Mouse (Mus musculus) G1E (cell line): ENCODE results near the gene Bcl2l11. TPM values are rescaled to one million over a fixed set of nuclear protein-coding genes. Genes with fewer than 3 reads are reported as not detected.

Experiments
- ATAC-seq: 2 replicates; pipeline ENCODE4 v1.8.0; 2016; ENCODE audit warnings: mild to moderate bottlenecking; ENCODE audit not compliant: insufficient number of reproducible peaks, poor library complexity, low FRiP score, severe bottlenecking; ENCODE audit errors: extremely low read depth
- DNase-seq: peaks from one replicate; pipeline ENCODE4 v3.0.0; 2012; ENCODE audit warnings: low spot score
- H3K27me3 ChIP-seq: 2 replicates; pipeline ENCODE4 v1.6.1; 2012; ENCODE audit warnings: mild to moderate bottlenecking, low read length, inconsistent platforms; ENCODE audit not compliant: insufficient read depth
- H3K36me3 ChIP-seq: replicated peaks from 2 replicates; pipeline ENCODE3; 2012; ENCODE audit warnings: mild to moderate bottlenecking, inconsistent platforms
- H3K4me1 ChIP-seq: 2 replicates; pipeline ENCODE4 v1.6.1; 2012; ENCODE audit warnings: low read depth, low read length, inconsistent platforms, mixed read lengths; ENCODE audit not compliant: insufficient read depth
- H3K4me3 ChIP-seq: 2 replicates; pipeline ENCODE4 v1.5.1; 2012; ENCODE audit warnings: low read depth, mild to moderate bottlenecking, inconsistent platforms, low read length, moderate library complexity, mixed read lengths
- H3K9me3 ChIP-seq: replicated peaks from 2 replicates; pipeline ENCODE4 v1.6.1; 2012; ENCODE audit warnings: inconsistent platforms
- CTCF ChIP-seq: IDR thresholded peaks from 2 replicates; pipeline ENCODE4 v1.5.1; 2012; ENCODE audit warnings: low read depth, low read length, inconsistent platforms, mixed read lengths
- GATA1 ChIP-seq: IDR thresholded peaks from 2 replicates; pipeline ENCODE4 v1.6.1; 2012; ENCODE audit warnings: borderline replicate concordance, low read length, inconsistent platforms, mixed read lengths
- GATA2 ChIP-seq: IDR thresholded peaks from 2 replicates; pipeline ENCODE4 v1.6.1; 2012; ENCODE audit warnings: low read depth, low read length, inconsistent platforms, borderline replicate concordance
- POLR2AphosphoS5 ChIP-seq: IDR thresholded peaks from 2 replicates; pipeline ENCODE4 v1.6.1; 2012; ENCODE audit warnings: low read depth, low read length, inconsistent platforms; ENCODE audit not compliant: insufficient replicate concordance
- TAL1 ChIP-seq: conservative IDR thresholded peaks from 2 replicates; pipeline ENCODE4 v1.6.1; 2012; ENCODE audit warnings: low read depth, low read length, inconsistent platforms, mixed read lengths
- polyA plus RNA-seq: library from polyadenylated mRNA; stranded (reverse); fragments of >175 nt; gene quantifications from 2 replicates; pipeline ENCODE4 v1.2.3, GENCODE M21; 2012
- total RNA-seq, 2 experiments: library from RNA; stranded (forward) in 1 of 2; stranded (reverse) in 1 of 2; fragments of 200-1000 nt in 1 of 2; fragments of >200 nt in 1 of 2; fragmentation: Nextera tagmentation in 1 of 2; gene quantifications; 2 replicates each; pipeline ENCODE4 v1.2.3; 2014 to 2017

Gene Bcl2l11
- total and polyA plus RNA-seq, 3 experiments = 18.4 to 39.7 (median 34.5) TPM

DNA sequence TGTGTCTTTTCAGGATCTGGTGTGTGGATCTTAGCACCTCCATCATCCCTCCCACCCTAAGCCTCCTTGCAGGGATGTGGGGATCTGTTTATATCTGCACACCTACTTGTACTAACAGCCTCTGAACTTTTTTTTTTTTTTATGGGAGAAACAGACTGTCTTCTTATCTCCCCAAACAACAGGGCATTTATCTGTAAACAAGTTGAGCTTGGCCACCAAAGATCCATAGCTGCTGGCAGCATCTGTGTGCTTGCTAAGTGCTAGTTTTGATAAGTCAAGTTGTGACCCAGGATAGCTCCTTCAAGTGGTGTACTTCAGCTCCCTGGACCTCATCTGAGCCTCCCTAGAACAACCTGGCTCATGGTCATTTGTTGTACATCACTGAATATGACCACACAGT is 18.2 kb downstream of the Bcl2l11 start:
- ATAC-seq (peak; percentile 82), DNase-seq (peak; percentile 45)
- Histone ChIP-seq H3K27me3 (no peaks in the 10 kb centered on the region), H3K4me1 (peaks cover 57% of the 10 kb centered on the region), H3K36me3 (peaks cover 74% of the 10 kb centered on the region), H3K4me3 (peak overlapping the region; percentile 63; the same call in 1 of the 2 replicates), H3K9me3 (no peaks in the 10 kb centered on the region)
- TF ChIP-seq GATA2 (no peak), TAL1 (peak; percentile 81), GATA1 (no peak)

DNA sequence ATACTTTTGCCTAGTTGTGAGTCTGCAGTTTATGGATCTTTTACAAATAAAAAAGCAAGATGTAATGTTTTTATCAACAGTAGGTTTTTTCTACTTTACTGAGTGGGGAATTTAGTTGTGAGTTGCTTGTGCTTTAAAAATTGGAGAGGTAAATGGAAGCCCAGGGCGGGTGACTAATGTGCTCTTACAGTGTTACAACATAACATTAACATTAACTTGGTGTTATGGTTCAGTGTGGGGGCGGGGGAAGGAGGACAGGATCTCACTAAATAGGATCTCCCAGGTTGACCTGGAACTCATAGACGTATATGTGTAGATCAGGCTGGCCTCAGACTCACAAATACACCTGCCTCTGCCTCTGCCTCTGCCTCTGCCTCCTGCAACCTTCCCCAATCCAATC is 19.6 kb downstream of the Bcl2l11 start:
- Histone ChIP-seq H3K9me3 (no peaks in the 10 kb centered on the region), H3K4me1 (peaks cover 48% of the 10 kb centered on the region), H3K27me3 (no peaks in the 10 kb centered on the region), H3K36me3 (peaks cover 73% of the 10 kb centered on the region), H3K4me3 (no peak overlapping the region)
- ATAC-seq = no peak
- no peak for DNase-seq
- no peak for TF ChIP-seq POLR2AphosphoS5
- TF ChIP-seq TAL1 = no peak
- TF ChIP-seq CTCF = no peak
- TF ChIP-seq GATA2 = no peak
- TF ChIP-seq GATA1 = no peak

- peaks cover 36% of the 10 kb centered on the region for H3K4me1 ChIP-seq
- TF ChIP-seq CTCF (no peak), TAL1 (no peak), GATA1 (no peak), GATA2 (no peak), POLR2AphosphoS5 (no peak)
- ATAC-seq (no peak), DNase-seq (no peak)
- peaks cover 85% of the 10 kb centered on the region for H3K36me3 ChIP-seq
- H3K27me3 ChIP-seq = no peaks in the 10 kb centered on the region
- H3K9me3 ChIP-seq = no peaks in the 10 kb centered on the region
- H3K4me3 ChIP-seq = no peak overlapping the region
Observed at GRCm38 (mm10) chr2:128149596-128149995, 23.8 kb downstream of the Bcl2l11 start.

DNA sequence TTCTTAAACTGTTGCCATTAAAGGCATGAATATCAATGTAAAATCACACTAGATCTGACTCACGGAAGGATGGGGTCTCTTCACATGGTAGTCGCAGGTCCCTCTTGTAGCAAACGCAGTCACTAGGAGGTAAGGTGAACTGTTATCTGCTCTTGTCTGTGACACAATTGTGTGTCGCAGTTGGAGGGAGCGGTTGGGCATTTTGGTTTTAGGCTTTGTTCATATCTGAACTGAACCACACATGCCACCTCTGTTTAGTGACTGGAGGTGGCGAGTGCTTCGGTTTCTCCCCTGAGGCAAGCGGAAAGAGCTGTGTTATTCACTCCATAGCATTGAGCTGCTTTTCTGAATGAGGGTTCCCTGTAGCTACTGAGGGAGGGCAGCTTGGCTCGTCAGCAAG is 26.4 kb downstream of the Bcl2l11 start:
- ATAC-seq (no peak), DNase-seq (no peak)
- no peaks in the 10 kb centered on the region; the same call in 1 of the 2 replicates for H3K27me3 ChIP-seq
- no peaks in the 10 kb centered on the region for H3K9me3 ChIP-seq
- H3K36me3 ChIP-seq = peaks cover 93% of the 10 kb centered on the region
- H3K4me1 ChIP-seq = peaks cover 36% of the 10 kb centered on the region
- H3K4me3 ChIP-seq = no peak overlapping the region; the same call in 1 of the 2 replicates
- no peak for TF ChIP-seq POLR2AphosphoS5

DNA sequence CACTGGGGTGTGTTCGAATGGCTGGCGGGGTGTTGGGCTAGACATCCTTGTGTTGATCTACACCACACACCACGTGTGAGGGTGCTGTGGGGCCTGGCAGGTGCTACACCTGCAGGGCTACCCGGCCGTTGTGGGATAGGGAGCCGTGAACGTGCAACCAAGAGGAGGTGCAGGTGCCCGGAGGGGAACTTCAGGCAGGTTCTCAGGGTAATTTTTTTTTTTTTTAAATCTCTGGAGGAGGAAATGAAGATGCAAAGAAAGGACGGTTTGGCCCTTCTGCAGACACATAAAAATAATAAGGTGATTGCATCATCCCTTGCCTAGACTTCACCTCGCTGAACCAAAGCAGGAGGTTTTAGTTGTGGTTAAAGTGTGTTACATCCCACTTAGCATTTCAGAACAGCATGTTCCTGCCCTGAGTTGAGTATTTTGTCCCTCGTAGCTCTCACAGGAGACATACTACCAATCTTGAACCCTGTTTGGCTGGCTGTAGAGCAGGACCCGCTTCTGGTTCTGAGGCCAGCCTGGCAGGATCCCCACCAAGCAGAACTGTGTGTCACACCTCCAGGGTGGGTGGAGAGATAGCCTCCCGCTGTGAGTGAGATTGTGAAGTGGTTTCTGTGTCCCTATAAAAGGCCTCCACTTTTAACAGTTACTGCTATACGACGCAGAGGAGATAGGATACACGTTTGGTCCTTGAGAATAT is 27.2 kb downstream of the Bcl2l11 start:
- no peak for TF ChIP-seq GATA1
- TF ChIP-seq GATA2 = no peak
- TF ChIP-seq POLR2AphosphoS5 = no peak
- no peak for TF ChIP-seq TAL1
- TF ChIP-seq CTCF = no peak
- ATAC-seq = no peak
- Histone ChIP-seq H3K9me3 (no peaks in the 10 kb centered on the region), H3K27me3 (no peaks in the 10 kb centered on the region; the same call in 1 of the 2 replicates), H3K4me1 (peaks cover 36% of the 10 kb centered on the region), H3K36me3 (peaks cover 93% of the 10 kb centered on the region), H3K4me3 (no peak overlapping the region; the same call in 1 of the 2 replicates)
- DNase-seq = no peak

DNA sequence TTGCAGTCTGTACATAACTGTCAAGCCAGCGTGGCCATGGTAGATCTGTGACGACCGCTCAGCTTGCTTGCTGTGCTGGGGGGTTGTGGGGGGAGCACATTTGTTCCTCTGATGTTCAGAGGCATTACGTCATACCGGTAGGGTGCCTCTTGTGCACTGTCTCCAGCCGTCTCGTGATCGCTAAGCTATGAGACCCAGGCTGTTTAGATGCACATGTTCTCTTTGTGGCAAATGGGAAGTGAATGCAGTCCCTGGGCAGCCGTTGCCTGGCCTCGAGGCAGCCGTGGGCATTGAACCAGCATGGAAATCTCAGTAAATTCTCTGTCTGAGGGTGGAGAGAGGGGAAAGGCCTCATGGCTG is 27.7 kb downstream of the Bcl2l11 start:
- TF ChIP-seq TAL1 (no peak), CTCF (no peak), POLR2AphosphoS5 (no peak), GATA1 (no peak), GATA2 (no peak)
- Histone ChIP-seq H3K36me3 (peaks cover 92% of the 10 kb centered on the region), H3K4me1 (peaks cover 36% of the 10 kb centered on the region), H3K4me3 (no peak overlapping the region), H3K27me3 (no peaks in the 10 kb centered on the region; the same call in 1 of the 2 replicates), H3K9me3 (no peaks in the 10 kb centered on the region)
- no peak for ATAC-seq
- DNase-seq = no peak

GRCm38 (mm10) chr2:128155412-128156066 is 29.7 kb downstream of the Bcl2l11 start:
- peaks cover 36% of the 10 kb centered on the region for H3K4me1 ChIP-seq
- peaks cover 91% of the 10 kb centered on the region for H3K36me3 ChIP-seq
- no peaks in the 10 kb centered on the region; the same call in 1 of the 2 replicates for H3K27me3 ChIP-seq
- DNase-seq (no peak), ATAC-seq (no peak)
- no peak for TF ChIP-seq CTCF
- no peak for TF ChIP-seq POLR2AphosphoS5
- TF ChIP-seq GATA2 = no peak
- TF ChIP-seq GATA1 = no peak
- TF ChIP-seq TAL1 = no peak
- no peaks in the 10 kb centered on the region for H3K9me3 ChIP-seq
- no peak overlapping the region for H3K4me3 ChIP-seq
